12 mouse cellular contexts compared by ENCODE assay signal in the genomic region with DNA sequence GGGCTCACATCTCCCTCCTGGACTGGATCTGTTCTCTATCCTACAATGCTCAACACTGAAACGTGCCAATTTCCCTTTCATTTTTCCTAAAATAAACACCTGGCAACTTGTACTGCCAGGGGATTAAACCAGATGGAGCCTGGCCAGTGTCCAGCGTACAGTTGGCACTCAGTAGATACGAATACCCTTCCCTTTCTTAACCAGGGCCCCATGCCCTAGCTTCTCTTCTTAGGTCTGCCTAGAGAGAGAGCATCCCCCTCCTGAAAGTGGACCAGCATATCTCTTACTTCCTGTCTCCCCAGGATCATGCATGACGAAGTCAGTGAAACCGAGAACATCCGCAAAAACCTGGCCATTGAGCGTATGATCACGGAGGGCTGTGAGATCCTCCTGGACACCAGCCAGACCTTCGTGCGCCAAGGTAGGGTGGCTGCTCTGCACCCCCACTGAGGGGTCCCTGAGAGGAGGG.
DNase-seq lines count a peak whose midpoint lies in the region; ATAC-seq lines count a peak whose summit lies in the region.
"Had no signal": no experiment of that assay in that cellular context is flagged by ENCODE, and none has a peak within 500 bp of the region (broad histone marks: within the 10 kb centered on the region; RNA-seq: fewer than 3 reads in every experiment).

No protein-coding gene starts in this region.

- no peaks in the 10 kb centered on the region for H3K36me3 ChIP-seq in midbrain, embryonic 14.5 days (ENCODE audit: control insufficient read depth, insufficient read depth, low read length)
- no peaks in the 10 kb centered on the region for H3K36me3 ChIP-seq in midbrain, embryonic 10.5 days
- H3K36me3 ChIP-seq in hindbrain, embryonic 16.5 days (ENCODE audit: control insufficient read depth, insufficient read depth, low read length), result no peaks in the 10 kb centered on the region
- H3K36me3 ChIP-seq: liver, embryonic 15.5 days; neural tube, embryonic 12.5 days had no signal

- H3K4me1 ChIP-seq in midbrain, embryonic 14.5 days (ENCODE audit: control insufficient read depth, insufficient read depth, low read length), result no peaks in the 10 kb centered on the region
- H3K4me1 ChIP-seq in midbrain, embryonic 10.5 days, result peaks cover 7% of the 10 kb centered on the region
- H3K4me1 ChIP-seq in hindbrain, embryonic 16.5 days (ENCODE audit: control insufficient read depth, insufficient read depth, low read depth, low read length), result no peaks in the 10 kb centered on the region; the same call in 1 of the 2 replicates
- H3K4me1 ChIP-seq: liver, embryonic 15.5 days; neural tube, embryonic 12.5 days had no signal

- H3K27ac ChIP-seq in midbrain, embryonic 14.5 days (replicated peaks; ENCODE audit: low read depth, low read length), result no peak overlapping the region
- H3K27ac ChIP-seq in midbrain, embryonic 10.5 days (replicated peaks), result no peak overlapping the region
- no peak overlapping the region for H3K27ac ChIP-seq in hindbrain, embryonic 16.5 days (ENCODE audit: low read depth, low read length)
- H3K27ac ChIP-seq: liver, embryonic 15.5 days; neural tube, embryonic 12.5 days had no signal

- no peaks in the 10 kb centered on the region for H3K9me3 ChIP-seq in midbrain, embryonic 14.5 days (ENCODE audit: control insufficient read depth, low read length)
- no peaks in the 10 kb centered on the region for H3K9me3 ChIP-seq in midbrain, embryonic 10.5 days (replicated peaks)
- H3K9me3 ChIP-seq in hindbrain, embryonic 16.5 days (ENCODE audit: control insufficient read depth, low read length), result no peaks in the 10 kb centered on the region
- H3K9me3 ChIP-seq: liver, embryonic 15.5 days; neural tube, embryonic 12.5 days had no signal

- H3K4me2 ChIP-seq in midbrain, embryonic 14.5 days (ENCODE audit: low read length), result no peak overlapping the region
- no peak overlapping the region for H3K4me2 ChIP-seq in hindbrain, embryonic 16.5 days (ENCODE audit: low read length)
- H3K4me2 ChIP-seq: liver, embryonic 15.5 days; neural tube, embryonic 12.5 days had no signal

- no peak for ATAC-seq in midbrain, embryonic 14.5 days (ENCODE audit: low FRiP score, low TSS enrichment)
- peak; percentile 67 for ATAC-seq in hindbrain, embryonic 16.5 days

- DNase-seq in gastrocnemius, postnatal 10 days, result peak; percentile 19
- no peak for DNase-seq in gastrocnemius, adult 18-20 months (ENCODE audit: low spot score)
- DNase-seq in midbrain, embryonic 14.5 days, result peak; percentile 31
- DNase-seq in midbrain, embryonic 10.5 days (ENCODE audit: low spot score), result no peak
- DNase-seq in cerebellum, adult 18-20 months, result peak; percentile 39 to 59
- no peak for DNase-seq in thymus, postnatal 36 days
- no peak for DNase-seq in adrenal gland, postnatal 14 days
- DNase-seq: gastrocnemius, postnatal 25 days; spleen, adult 18-20 months had no signal

- no peak overlapping the region for H3K9ac ChIP-seq in midbrain, embryonic 14.5 days (replicated peaks; ENCODE audit: low read length)
- H3K9ac ChIP-seq in hindbrain, embryonic 16.5 days (ENCODE audit: low read depth, low read length), result no peak overlapping the region
- H3K9ac ChIP-seq: liver, embryonic 15.5 days; neural tube, embryonic 12.5 days had no signal

- H3K27me3 ChIP-seq in midbrain, embryonic 14.5 days (ENCODE audit: control insufficient read depth, insufficient read depth, low read length), result no peaks in the 10 kb centered on the region
- H3K27me3 ChIP-seq in midbrain, embryonic 10.5 days (ENCODE audit: low read depth, poor library complexity, severe bottlenecking), result no peaks in the 10 kb centered on the region
- no peaks in the 10 kb centered on the region for H3K27me3 ChIP-seq in hindbrain, embryonic 16.5 days (replicated peaks; ENCODE audit: control insufficient read depth, insufficient read depth, low read length)
- H3K27me3 ChIP-seq: liver, embryonic 15.5 days; neural tube, embryonic 12.5 days had no signal

- no peak overlapping the region for H3K4me3 ChIP-seq in midbrain, embryonic 14.5 days (replicated peaks; ENCODE audit: low read depth, low read length)
- no peak overlapping the region for H3K4me3 ChIP-seq in midbrain, embryonic 10.5 days
- H3K4me3 ChIP-seq in hindbrain, embryonic 16.5 days (ENCODE audit: low read length), result no peak overlapping the region
- H3K4me3 ChIP-seq: liver, embryonic 15.5 days; neural tube, embryonic 12.5 days had no signal

- WGBS in midbrain, embryonic 14.5 days, result 81% methylated on average over 10 of the region's 10 CpGs
- WGBS in midbrain, embryonic 10.5 days, result 86% methylated on average over 10 of the region's 10 CpGs
- WGBS in hindbrain, embryonic 16.5 days, result 68% methylated on average over 10 of the region's 10 CpGs

Comparison
In these comparisons a context has a peak if more than half of its experiments do, and no peak if none do; other contexts are left out.
1. DNase-seq: peak in gastrocnemius, postnatal 10 days (single experiment), midbrain, embryonic 14.5 days (single experiment) and cerebellum, adult 18-20 months (2 of 2); none in gastrocnemius, adult 18-20 months (single experiment), midbrain, embryonic 10.5 days (single experiment), thymus, postnatal 36 days (0 of 2) and adrenal gland, postnatal 14 days (single experiment).